Mouse (Mus musculus) gastrocnemius, adult 8-10 months (tissue): ENCODE measurements around the gene Brsk2. TPM values are rescaled to one million over a fixed set of nuclear protein-coding genes. Genes with fewer than 3 reads are reported as not detected.
"Not testable (repeated sequence)": the region's sequence is repeated elsewhere in the genome, so short reads cannot be mapped to it uniquely, and the experiment has no call there.

Source experiments
- DNase-seq, 2 experiments: peaks; one replicate each; pipeline ENCODE4 v3.0.0; 2022; ENCODE audit warnings: low spot score in 2 of 2
- total RNA-seq, 4 experiments: library from RNA; stranded (reverse); gene quantifications; 2 replicates each; pipeline ENCODE4 v1.2.4; 2022

Gene Brsk2
- under 1 TPM in 1 of 4 experiments, not detected in 3; 0.10 TPM for total RNA-seq

- peak; percentile 84 to 88 for DNase-seq
These were observed at the start of gene Brsk2 for GRCm38 (mm10) chr7:141948906-141949798. Brsk2 (plus strand) TSS chr7:141949751.

- no peak for DNase-seq
These were observed 47.7 kb upstream of the Brsk2 start for GRCm38 (mm10) chr7:141901825-141902224.

- peak; percentile 98 to 99 for DNase-seq
These were observed 47.3 kb upstream of the Brsk2 start for GRCm38 (mm10) chr7:141902269-141902729.

GRCm38 (mm10) chr7:141902791-141903190 lies 46.8 kb upstream of the Brsk2 start:
- DNase-seq, result no peak

GRCm38 (mm10) chr7:141908591-141908990 lies 41.0 kb upstream of the Brsk2 start:
- no peak for DNase-seq

GRCm38 (mm10) chr7:141911305-141911704 lies 38.2 kb upstream of the Brsk2 start:
- no peak for DNase-seq

GRCm38 (mm10) chr7:141918407-141918806 lies 31.1 kb upstream of the Brsk2 start, which contains the start of gene Tollip:
Tollip (minus strand) TSS chr7:141918507.
- no peak for DNase-seq

GRCm38 (mm10) chr7:141924121-141924520 lies 25.4 kb upstream of the Brsk2 start:
- not testable (repeated sequence) for DNase-seq

- DNase-seq, result peak in 1 of 2 experiments; percentile 31
These were observed 24.6 kb upstream of the Brsk2 start for GRCm38 (mm10) chr7:141924917-141925316.

GRCm38 (mm10) chr7:141928642-141929041 lies 20.9 kb upstream of the Brsk2 start:
- no peak for DNase-seq

GRCm38 (mm10) chr7:141934128-141934898 lies 15.2 kb upstream of the Brsk2 start:
- DNase-seq, result no peak

GRCm38 (mm10) chr7:141934951-141935350 lies 14.6 kb upstream of the Brsk2 start:
- no peak for DNase-seq

GRCm38 (mm10) chr7:141943444-141943843 lies 6.1 kb upstream of the Brsk2 start:
- DNase-seq, result no peak

GRCm38 (mm10) chr7:141945927-141946326 lies 3.6 kb upstream of the Brsk2 start:
- no peak for DNase-seq

GRCm38 (mm10) chr7:141947512-141947911 lies 2.0 kb upstream of the Brsk2 start:
- no peak for DNase-seq

GRCm38 (mm10) chr7:141948045-141948444 lies 1.5 kb upstream of the Brsk2 start:
- no peak for DNase-seq

- no peak for DNase-seq
These were observed 200 bp downstream of the Brsk2 start for GRCm38 (mm10) chr7:141949799-141950103.

GRCm38 (mm10) chr7:141950104-141951013 lies 808 bp downstream of the Brsk2 start:
- no peak for DNase-seq

- no peak for DNase-seq
These were observed 2.3 kb downstream of the Brsk2 start for GRCm38 (mm10) chr7:141951821-141952220.

- no peak for DNase-seq
These were observed 3.4 kb downstream of the Brsk2 start for GRCm38 (mm10) chr7:141952920-141953319.

GRCm38 (mm10) chr7:141953616-141954015 lies 4.1 kb downstream of the Brsk2 start:
- DNase-seq, result no peak
